Mouse (Mus musculus) stomach, embryonic 14.5 days (tissue): Measurements from ENCODE around the gene Asb7. TPM values are rescaled to one million over a fixed set of nuclear protein-coding genes. Genes with fewer than 3 reads are reported as not detected.
A peak's percentile ranks its signal among the peaks of the same experiment; 100 is the strongest.

Experiments used
- ATAC-seq: fragments of 200-750 bp; cut with Nextera tagmentation; 2 replicates; pipeline ENCODE4 v1.8.0; 2017; ENCODE audit warnings: low read depth, moderate TSS enrichment; ENCODE audit not compliant: insufficient number of reproducible peaks, insufficient read depth, low FRiP score
- H3K27ac ChIP-seq: fragments of 300-500 bp; sonication (generic); 2 replicates; pipeline ENCODE4 v1.5.1; 2014; ENCODE audit warnings: mild to moderate bottlenecking, low read length, moderate library complexity, mixed read lengths
- H3K27me3 ChIP-seq: fragments of 300-500 bp; sonication (generic); 2 replicates; pipeline ENCODE4 v1.6.1; 2014; ENCODE audit warnings: low read length, control low read depth, mixed read lengths; ENCODE audit not compliant: control insufficient read depth, insufficient read depth
- H3K36me3 ChIP-seq: fragments of 300-500 bp; sonication (generic); 2 replicates; pipeline ENCODE4 v1.6.1; 2014; ENCODE audit warnings: mild to moderate bottlenecking, control low read depth, low read length, moderate library complexity, mixed read lengths; ENCODE audit not compliant: control insufficient read depth, insufficient read depth
- H3K4me1 ChIP-seq: fragments of 300-500 bp; sonication (generic); 2 replicates; pipeline ENCODE4 v1.6.1; 2014; ENCODE audit warnings: low read length, control low read depth, mixed read lengths; ENCODE audit not compliant: control insufficient read depth, insufficient read depth
- H3K4me2 ChIP-seq: fragments of 300-500 bp; sonication (generic); replicated peaks from 2 replicates; pipeline ENCODE4 v1.6.1; 2014; ENCODE audit warnings: low read depth, low read length, control low read depth
- H3K4me3 ChIP-seq: fragments of 300-500 bp; sonication (generic); 2 replicates; pipeline ENCODE4 v1.5.1; 2014; ENCODE audit warnings: low read depth, low read length, control low read depth
- H3K9ac ChIP-seq: fragments of 300-500 bp; sonication (generic); replicated peaks from 2 replicates; pipeline ENCODE4 v1.6.1; 2014; ENCODE audit warnings: low read depth, mild to moderate bottlenecking, control low read depth, low read length, moderate library complexity, mixed read lengths
- H3K9me3 ChIP-seq: fragments of 300-500 bp; sonication (generic); 2 replicates; pipeline ENCODE4 v1.6.1; 2016; ENCODE audit warnings: low read depth, low read length, control low read depth; ENCODE audit not compliant: control insufficient read depth
- WGBS: fragments of 180-500 bp; shearing (Covaris S2); extraction: QIAGEN DNeasy Blood & Tissue Kit; methylation state at CpG from one replicate; pipeline ENCODE4 v1.1.7; 2014; 5-methylcytosine and 5-hydroxymethylcytosine counted together
- polyA plus RNA-seq: library from polyadenylated mRNA; unstranded; fragments of >200 nt; fragmentation: Nextera tagmentation; extraction: Ambion mirVana; gene quantifications from 2 replicates; pipeline ENCODE4 v1.2.1, GENCODE M21; 2014

The Asb7 gene
- polyA plus RNA-seq, 1 experiment from 2014 or later, result 17.3 TPM

- 94% methylated on average over 2 of the region's 2 CpGs for WGBS
- no peaks in the 10 kb centered on the region for H3K27me3 ChIP-seq
- peaks cover 53% of the 10 kb centered on the region for H3K36me3 ChIP-seq
- no peaks in the 10 kb centered on the region for H3K4me1 ChIP-seq
- no peak overlapping the region for H3K4me3 ChIP-seq
- no peak for ATAC-seq
- no peak overlapping the region for H3K4me2 ChIP-seq
- H3K9me3 ChIP-seq, result no peaks in the 10 kb centered on the region
- no peak overlapping the region for H3K9ac ChIP-seq
- no peak overlapping the region for H3K27ac ChIP-seq
These were observed 13.6 kb downstream of the Asb7 start for GRCm38 (mm10) chr7:66675800-66676199.

- no peak overlapping the region for H3K4me3 ChIP-seq
- no peaks in the 10 kb centered on the region for H3K27me3 ChIP-seq
- H3K9me3 ChIP-seq, result peaks cover 9% of the 10 kb centered on the region; the same call in 1 of the 2 replicates
- H3K9ac ChIP-seq, result no peak overlapping the region
- no peak for ATAC-seq
- H3K36me3 ChIP-seq, result peaks cover 9% of the 10 kb centered on the region
- no peak overlapping the region for H3K4me2 ChIP-seq
- no peaks in the 10 kb centered on the region for H3K4me1 ChIP-seq
- H3K27ac ChIP-seq, result no peak overlapping the region
These were observed 22.3 kb downstream of the Asb7 start for GRCm38 (mm10) chr7:66667064-66667463.

GRCm38 (mm10) chr7:66663548-66663947 is 25.8 kb downstream of the Asb7 start:
- Histone ChIP-seq H3K4me3 (no peak overlapping the region), H3K4me1 (no peaks in the 10 kb centered on the region), H3K36me3 (peaks cover 10% of the 10 kb centered on the region), H3K27me3 (no peaks in the 10 kb centered on the region), H3K9me3 (peaks cover 5% of the 10 kb centered on the region; the same call in 1 of the 2 replicates), H3K4me2 (no peak overlapping the region), H3K27ac (no peak overlapping the region), H3K9ac (no peak overlapping the region)
- ATAC-seq, result no peak
- 85% methylated on average over 3 of the region's 3 CpGs for WGBS

GRCm38 (mm10) chr7:66661572-66661971 is 27.8 kb downstream of the Asb7 start:
- ATAC-seq, result 0 out of 2 replicates have a peak, but pooled peaks have one; percentile 28
- 0 out of 2 replicates have a peak overlapping the region, but pooled peaks have one; percentile 10 for H3K4me2 ChIP-seq
- 17% methylated on average over 8 of the region's 8 CpGs for WGBS

GRCm38 (mm10) chr7:66660972-66661371 is 28.4 kb downstream of the Asb7 start:
- 78% methylated on average over 8 of the region's 8 CpGs for WGBS
- Histone ChIP-seq H3K4me3 (no peak overlapping the region), H3K27ac (no peak overlapping the region), H3K4me2 (no peak overlapping the region), H3K27me3 (no peaks in the 10 kb centered on the region), H3K9me3 (no peaks in the 10 kb centered on the region), H3K9ac (no peak overlapping the region), H3K4me1 (no peaks in the 10 kb centered on the region), H3K36me3 (peaks cover 17% of the 10 kb centered on the region)
- no peak for ATAC-seq

More at GRCm38 (mm10) chr7:66661572-66661971, 27.8 kb downstream of the Asb7 start:
- H3K36me3 ChIP-seq, result peaks cover 14% of the 10 kb centered on the region
- no peak overlapping the region for H3K9ac ChIP-seq
- H3K27ac ChIP-seq, result no peak overlapping the region
- H3K27me3 ChIP-seq, result no peaks in the 10 kb centered on the region
- no peaks in the 10 kb centered on the region for H3K9me3 ChIP-seq
- H3K4me3 ChIP-seq, result no peak overlapping the region
- no peaks in the 10 kb centered on the region for H3K4me1 ChIP-seq

GRCm38 (mm10) chr7:66660291-66660690 is 29.1 kb downstream of the Asb7 start:
- Histone ChIP-seq H3K27me3 (no peaks in the 10 kb centered on the region), H3K4me2 (no peak overlapping the region), H3K9me3 (no peaks in the 10 kb centered on the region), H3K36me3 (peaks cover 17% of the 10 kb centered on the region), H3K27ac (no peak overlapping the region), H3K4me3 (no peak overlapping the region), H3K9ac (no peak overlapping the region), H3K4me1 (no peaks in the 10 kb centered on the region)
- WGBS, result 78% methylated on average over 7 of the region's 7 CpGs
- no peak for ATAC-seq

GRCm38 (mm10) chr7:66655471-66655870 is 33.9 kb downstream of the Asb7 start:
- no peaks in the 10 kb centered on the region for H3K9me3 ChIP-seq
- no peak overlapping the region for H3K4me2 ChIP-seq
- 0 out of 2 replicates have a peak, but pooled peaks cover 2% of the 10 kb centered on the region for H3K4me1 ChIP-seq
- H3K4me3 ChIP-seq, result no peak overlapping the region
- ATAC-seq, result no peak
- no peaks in the 10 kb centered on the region for H3K27me3 ChIP-seq
- no peak overlapping the region for H3K9ac ChIP-seq
- 92% methylated on average over 9 of the region's 9 CpGs for WGBS
- H3K36me3 ChIP-seq, result peaks cover 17% of the 10 kb centered on the region
- H3K27ac ChIP-seq, result no peak overlapping the region

GRCm38 (mm10) chr7:66653596-66653995 is 35.8 kb downstream of the Asb7 start:
- Histone ChIP-seq H3K27ac (no peak overlapping the region), H3K4me1 (0 out of 2 replicates have a peak, but pooled peaks cover 2% of the 10 kb centered on the region), H3K36me3 (peaks cover 7% of the 10 kb centered on the region), H3K4me2 (no peak overlapping the region), H3K27me3 (no peaks in the 10 kb centered on the region), H3K9ac (no peak overlapping the region), H3K4me3 (no peak overlapping the region), H3K9me3 (no peaks in the 10 kb centered on the region)
- no peak for ATAC-seq
- WGBS, result 83% methylated on average over 9 of the region's 9 CpGs

GRCm38 (mm10) chr7:66652216-66652615 is 37.2 kb downstream of the Asb7 start:
- peaks cover 3% of the 10 kb centered on the region for H3K36me3 ChIP-seq
- no peak for ATAC-seq
- H3K4me2 ChIP-seq, result no peak overlapping the region
- no peaks in the 10 kb centered on the region for H3K9me3 ChIP-seq
- H3K9ac ChIP-seq, result no peak overlapping the region
- H3K4me3 ChIP-seq, result no peak overlapping the region
- no peak overlapping the region for H3K27ac ChIP-seq
- 0 out of 2 replicates have a peak, but pooled peaks cover 2% of the 10 kb centered on the region for H3K4me1 ChIP-seq
- WGBS, result 81% methylated on average over 4 of the region's 4 CpGs
- H3K27me3 ChIP-seq, result no peaks in the 10 kb centered on the region
